20 mouse cellular contexts compared by ENCODE assay signal in the genomic region with DNA sequence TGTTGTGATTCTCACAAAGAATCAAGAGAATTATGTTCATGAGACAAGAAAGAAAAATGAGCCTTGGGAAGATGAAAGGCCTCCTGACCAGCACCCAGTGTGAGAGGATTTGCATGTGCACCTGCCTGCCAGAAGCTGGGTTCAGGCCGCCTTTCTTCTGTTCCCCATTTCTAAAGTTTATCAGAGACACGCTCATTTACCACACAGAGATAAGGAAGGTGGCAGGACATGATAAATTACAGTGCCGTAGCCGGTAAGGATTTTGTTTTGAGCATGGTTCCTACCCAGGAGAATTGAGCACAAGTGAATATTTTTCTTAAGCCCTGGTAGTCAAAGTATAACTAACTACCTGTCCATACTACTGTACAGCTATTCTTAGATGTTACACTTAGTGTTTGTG.
DNase-seq lines count a peak whose midpoint lies in the region; ATAC-seq and TF ChIP-seq lines count a peak whose summit lies in the region.
"Had no signal": no experiment of that assay in that cellular context is flagged by ENCODE, and none has a peak within 500 bp of the region (broad histone marks: within the 10 kb centered on the region; RNA-seq: fewer than 3 reads in every experiment).

No protein-coding gene starts in this region.

- no peak for TF ChIP-seq CTCF in liver, postnatal 0 days (IDR thresholded peaks at IDR 0.05; ENCODE audit: low read depth)
- no peak for TF ChIP-seq CTCF in liver, embryonic 14.5 days (IDR thresholded peaks at IDR 0.05; ENCODE audit: low read depth)

- TF ChIP-seq EP300 in liver, postnatal 0 days (IDR thresholded peaks at IDR 0.05; ENCODE audit: low read depth): no peak
- peak; percentile 33 for TF ChIP-seq EP300 in liver, embryonic 14.5 days (IDR thresholded peaks at IDR 0.05; ENCODE audit: low read depth)

- H3K36me3 ChIP-seq in liver, postnatal 0 days (replicated peaks; ENCODE audit: insufficient read depth, low read length): no peaks in the 10 kb centered on the region
- no peaks in the 10 kb centered on the region for H3K36me3 ChIP-seq in liver, embryonic 14.5 days (replicated peaks; ENCODE audit: control insufficient read depth, insufficient read depth, low read depth)
- no peaks in the 10 kb centered on the region for H3K36me3 ChIP-seq in hindbrain, embryonic 16.5 days (ENCODE audit: control insufficient read depth, insufficient read depth, low read length)
- H3K36me3 ChIP-seq: embryonic facial prominence, embryonic 12.5 days; heart, embryonic 12.5 days; hindbrain, embryonic 13.5 days; intestine, embryonic 15.5 days had no signal

- no peaks in the 10 kb centered on the region for H3K4me1 ChIP-seq in liver, postnatal 0 days (ENCODE audit: insufficient read depth)
- H3K4me1 ChIP-seq in liver, embryonic 14.5 days (replicated peaks; ENCODE audit: control insufficient read depth in 2 of 2, insufficient read depth in 2 of 2, low read length in 1 of 2): no peaks in the 10 kb centered on the region
- no peaks in the 10 kb centered on the region for H3K4me1 ChIP-seq in hindbrain, embryonic 16.5 days (ENCODE audit: control insufficient read depth, insufficient read depth, low read depth, low read length)
- H3K4me1 ChIP-seq: embryonic facial prominence, embryonic 12.5 days; hindbrain, embryonic 13.5 days; intestine, embryonic 15.5 days had no signal

- H3K9me3 ChIP-seq in liver, postnatal 0 days (ENCODE audit: low read length): no peaks in the 10 kb centered on the region
- H3K9me3 ChIP-seq in liver, embryonic 14.5 days (ENCODE audit: control insufficient read depth, low read length): no peaks in the 10 kb centered on the region
- no peaks in the 10 kb centered on the region for H3K9me3 ChIP-seq in hindbrain, embryonic 16.5 days (ENCODE audit: control insufficient read depth, low read length)
- H3K9me3 ChIP-seq: embryonic facial prominence, embryonic 12.5 days; heart, embryonic 12.5 days; hindbrain, embryonic 13.5 days; intestine, embryonic 15.5 days had no signal

- no peak overlapping the region for H3K9ac ChIP-seq in liver, postnatal 0 days (replicated peaks)
- H3K9ac ChIP-seq in liver, embryonic 14.5 days (replicated peaks): no peak overlapping the region
- H3K9ac ChIP-seq in hindbrain, embryonic 16.5 days (ENCODE audit: low read depth, low read length): no peak overlapping the region
- H3K9ac ChIP-seq: embryonic facial prominence, embryonic 12.5 days; forebrain, postnatal 0 days; heart, embryonic 12.5 days; hindbrain, embryonic 13.5 days; intestine, embryonic 15.5 days had no signal

- no peak overlapping the region for H3K27ac ChIP-seq in liver, postnatal 0 days (ENCODE audit: low read depth)
- no peak overlapping the region for H3K27ac ChIP-seq in liver, embryonic 14.5 days
- H3K27ac ChIP-seq in hindbrain, embryonic 16.5 days (ENCODE audit: low read depth, low read length): no peak overlapping the region
- H3K27ac ChIP-seq: embryonic facial prominence, embryonic 12.5 days; hindbrain, embryonic 13.5 days; intestine, embryonic 15.5 days had no signal

- no peak overlapping the region for H3K4me3 ChIP-seq in liver, postnatal 0 days (ENCODE audit: low read depth, low read length)
- no peak overlapping the region for H3K4me3 ChIP-seq in liver, embryonic 14.5 days (ENCODE audit: insufficient read depth in 1 of 2, low read depth in 2 of 2, low read length in 2 of 2)
- no peak overlapping the region for H3K4me3 ChIP-seq in hindbrain, embryonic 16.5 days (ENCODE audit: low read length)
- H3K4me3 ChIP-seq: embryonic facial prominence, embryonic 12.5 days; heart, embryonic 12.5 days; hindbrain, embryonic 13.5 days; intestine, embryonic 15.5 days had no signal

- DNase-seq in liver: peak; percentile 6
- DNase-seq in liver, postnatal 0 days: no peak
- peak; percentile 25 for DNase-seq in c-Kit-positive CD71-positive TER-119-negative erythroid progenitor cells, embryonic 14.5 days (ENCODE audit: low read depth)
- DNase-seq in liver, embryonic 14.5 days (ENCODE audit: low read depth in 3 of 3, low spot score in 3 of 3): peak in 1 of 3 experiments; percentile 5
- no peak for DNase-seq in kidney, postnatal 25 days
- DNase-seq: adrenal gland, postnatal 14 days; cerebellum, adult 11 months; cerebellum, adult 8-10 months; cerebellum, postnatal 14 days; forebrain, postnatal 0 days; gastrocnemius, postnatal 14 days; heart, postnatal 4 days had no signal

- no peak for ATAC-seq in liver, postnatal 0 days
- peak; percentile 39; the same call in 1 of the 2 replicates for ATAC-seq in liver, embryonic 14.5 days (ENCODE audit: insufficient read depth)
- ATAC-seq in megakaryocyte-erythroid progenitor cell, adult 5-6 weeks (replicated peaks; ENCODE audit: low FRiP score, low TSS enrichment, poor library complexity, severe bottlenecking): peak; percentile 87
- ATAC-seq in hindbrain, embryonic 16.5 days: no peak
- ATAC-seq in cerebellum, adult (ENCODE audit: insufficient number of reproducible peaks, low FRiP score, low TSS enrichment): no peak
- ATAC-seq: forebrain, postnatal 0 days had no signal

- 33% methylated on average over 4 of the region's 4 CpGs for WGBS in liver, postnatal 0 days (ENCODE audit: insufficient replicate concordance)
- 10% methylated on average over 4 of the region's 4 CpGs for WGBS in liver, embryonic 14.5 days (ENCODE audit: insufficient replicate concordance)
- 67% methylated on average over 4 of the region's 4 CpGs for WGBS in hindbrain, embryonic 16.5 days

- H3K27me3 ChIP-seq in liver, postnatal 0 days (ENCODE audit: insufficient read depth, low read length): no peaks in the 10 kb centered on the region
- no peaks in the 10 kb centered on the region for H3K27me3 ChIP-seq in liver, embryonic 14.5 days (ENCODE audit: control insufficient read depth, insufficient read depth, low read length)
- H3K27me3 ChIP-seq in hindbrain, embryonic 16.5 days (replicated peaks; ENCODE audit: control insufficient read depth, insufficient read depth, low read length): no peaks in the 10 kb centered on the region
- H3K27me3 ChIP-seq: CH12.LX; embryonic facial prominence, embryonic 12.5 days; heart, embryonic 12.5 days; hindbrain, embryonic 13.5 days; intestine, embryonic 15.5 days had no signal

- H3K4me2 ChIP-seq in liver, postnatal 0 days (ENCODE audit: low read depth, low read length): no peak overlapping the region
- no peak overlapping the region for H3K4me2 ChIP-seq in liver, embryonic 14.5 days (ENCODE audit: low read depth)
- H3K4me2 ChIP-seq in hindbrain, embryonic 16.5 days (ENCODE audit: low read length): no peak overlapping the region
- H3K4me2 ChIP-seq: embryonic facial prominence, embryonic 12.5 days; heart, embryonic 12.5 days; hindbrain, embryonic 13.5 days; intestine, embryonic 15.5 days had no signal

Comparison
In these comparisons a context has a peak if more than half of its experiments do, and no peak if none do; other contexts are left out.
1. DNase-seq: peak in liver (single experiment) and c-Kit-positive CD71-positive TER-119-negative erythroid progenitor cells, embryonic 14.5 days (single experiment); none in liver, postnatal 0 days (single experiment) and kidney, postnatal 25 days (0 of 2).
2. ATAC-seq: peak in liver, embryonic 14.5 days (single experiment) and megakaryocyte-erythroid progenitor cell, adult 5-6 weeks (single experiment); none in liver, postnatal 0 days (single experiment), hindbrain, embryonic 16.5 days (single experiment) and cerebellum, adult (single experiment).